Comparison of ENCODE assay signal across 8 mouse cellular contexts in genomic region chr12:112143116-112143832, GRCm38 (mm10). TPM values are rescaled to one million over a fixed set of nuclear protein-coding genes. Genes with fewer than 3 reads are reported as not detected.
DNase-seq lines count a peak whose midpoint lies in the region; ATAC-seq lines count a peak whose summit lies in the region.

No protein-coding gene starts in this region.

- H3K9me3 ChIP-seq in lung, embryonic 15.5 days = no peaks in the 10 kb centered on the region
- no peaks in the 10 kb centered on the region for H3K9me3 ChIP-seq in intestine, embryonic 16.5 days (ENCODE audit: control insufficient read depth, low read length)
- H3K9me3 ChIP-seq in neural tube, embryonic 13.5 days = no peaks in the 10 kb centered on the region

- no peak overlapping the region for H3K27ac ChIP-seq in lung, embryonic 15.5 days
- no peak overlapping the region for H3K27ac ChIP-seq in intestine, embryonic 16.5 days (ENCODE audit: low read length)
- peak overlapping the region; percentile 73 for H3K27ac ChIP-seq in neural tube, embryonic 13.5 days (replicated peaks)

- no peaks in the 10 kb centered on the region for H3K36me3 ChIP-seq in lung, embryonic 15.5 days
- H3K36me3 ChIP-seq in intestine, embryonic 16.5 days (ENCODE audit: control insufficient read depth, insufficient read depth, low read length) = no peaks in the 10 kb centered on the region
- H3K36me3 ChIP-seq in neural tube, embryonic 13.5 days = no peaks in the 10 kb centered on the region

- H3K27me3 ChIP-seq in lung, embryonic 15.5 days = peaks cover 74% of the 10 kb centered on the region
- peaks cover 49% of the 10 kb centered on the region for H3K27me3 ChIP-seq in intestine, embryonic 16.5 days (replicated peaks; ENCODE audit: control insufficient read depth, insufficient read depth, low read length)
- peaks cover 77% of the 10 kb centered on the region for H3K27me3 ChIP-seq in neural tube, embryonic 13.5 days

- ATAC-seq in CD4-positive, CD25-positive, alpha-beta regulatory T cell, adult 4 months = no peak
- no peak for ATAC-seq in lung, embryonic 15.5 days (ENCODE audit: borderline replicate concordance, extremely low read depth, low FRiP score, low TSS enrichment)
- no peak for ATAC-seq in intestine, embryonic 16.5 days
- ATAC-seq in neural tube, embryonic 13.5 days (ENCODE audit: low read depth) = no peak

- peak overlapping the region; percentile 34; the same call in 1 of the 2 replicates for H3K4me3 ChIP-seq in lung, embryonic 15.5 days
- H3K4me3 ChIP-seq in intestine, embryonic 16.5 days (ENCODE audit: low read length) = peak overlapping the region; percentile 48
- peak overlapping the region; percentile 49 for H3K4me3 ChIP-seq in neural tube, embryonic 13.5 days

- 6% methylated on average over 14 of the region's 14 CpGs for WGBS in lung, embryonic 15.5 days
- 7% methylated on average over 14 of the region's 14 CpGs for WGBS in intestine, embryonic 16.5 days
- 5% methylated on average over 14 of the region's 14 CpGs for WGBS in neural tube, embryonic 13.5 days

- H3K4me2 ChIP-seq in lung, embryonic 15.5 days = peak overlapping the region; percentile 93
- peak overlapping the region; percentile 94 for H3K4me2 ChIP-seq in intestine, embryonic 16.5 days (ENCODE audit: low read depth, low read length)
- H3K4me2 ChIP-seq in neural tube, embryonic 13.5 days = peak overlapping the region; percentile 83

- H3K4me1 ChIP-seq in lung, embryonic 15.5 days = peaks cover 42% of the 10 kb centered on the region
- H3K4me1 ChIP-seq in intestine, embryonic 16.5 days (ENCODE audit: control insufficient read depth, insufficient read depth, low read length) = peaks cover 33% of the 10 kb centered on the region
- H3K4me1 ChIP-seq in neural tube, embryonic 13.5 days (replicated peaks) = peaks cover 57% of the 10 kb centered on the region

- peak; percentile 10 for DNase-seq in CD4-positive, CD25-positive, alpha-beta regulatory T cell, adult 2 months (ENCODE audit: low read depth, low spot score)
- DNase-seq in lung, postnatal 10 days = no peak
- no peak for DNase-seq in T-cell, adult 2 months (ENCODE audit: low spot score)
- no peak for DNase-seq in frontal cortex, postnatal 25 days (ENCODE audit: low spot score in 2 of 2)

- H3K9ac ChIP-seq in lung, embryonic 15.5 days = no peak overlapping the region
- H3K9ac ChIP-seq in intestine, embryonic 16.5 days (ENCODE audit: low read depth, low read length) = no peak overlapping the region
- H3K9ac ChIP-seq in neural tube, embryonic 13.5 days = peak overlapping the region; percentile 75

RNA-seq across cellular contexts. Expression of gene Kif26a, which starts 2.7 kb away (rescaled TPM):
- not detected for polyA plus RNA-seq in CD4-positive, CD25-positive, alpha-beta regulatory T cell, adult 4 months (2017; shearing (Covaris generic))
- polyA plus RNA-seq in lung, embryonic 15.5 days (2015; fragmentation: Nextera tagmentation; extraction: Ambion mirVana) = 3.0 and 3.2 TPM in 2 replicates
- polyA plus RNA-seq in intestine, embryonic 16.5 days (2015; fragmentation: Nextera tagmentation; extraction: Ambion mirVana) = 1.9 and 2.4 TPM in 2 replicates
- 4.7 and 4.9 TPM in 2 replicates for polyA plus RNA-seq in neural tube, embryonic 13.5 days (2015; fragmentation: Nextera tagmentation; extraction: Ambion mirVana)

RNA-seq across cellular contexts. Expression of gene Aspg, which starts 36.8 kb away (rescaled TPM):
- not detected for polyA plus RNA-seq in CD4-positive, CD25-positive, alpha-beta regulatory T cell, adult 4 months (2017; shearing (Covaris generic))
- polyA plus RNA-seq in lung, embryonic 15.5 days (2015; fragmentation: Nextera tagmentation; extraction: Ambion mirVana) = 1.7 and 3.4 TPM in 2 replicates
- polyA plus RNA-seq in intestine, embryonic 16.5 days (2015; fragmentation: Nextera tagmentation; extraction: Ambion mirVana) = 38.4 and 40.4 TPM in 2 replicates
- 0.25 and 0.29 TPM in 2 replicates for polyA plus RNA-seq in neural tube, embryonic 13.5 days (2015; fragmentation: Nextera tagmentation; extraction: Ambion mirVana)
